Mouse (Mus musculus): ENCODE results near the gene Haao. TPM values are rescaled to one million over a fixed set of nuclear protein-coding genes. Genes with fewer than 3 reads are reported as not detected.
A peak's percentile ranks its signal among the peaks of the same experiment; 100 is the strongest.

The Haao gene
- total and polyA plus RNA-seq, 3 experiments = 0.05 to 4.8 (median 1.5) TPM

- H3K36me3 ChIP-seq (replicated peaks) = no peaks in the 10 kb centered on the region
- no peak overlapping the region for H3K4me3 ChIP-seq (ENCODE audit: low read depth, low read length)
- H3K27me3 ChIP-seq (ENCODE audit: insufficient read depth, low read length) = peaks cover 11% of the 10 kb centered on the region
- no peak for ATAC-seq (ENCODE audit: extremely low read depth, insufficient number of reproducible peaks, low FRiP score, poor library complexity, severe bottlenecking)
- DNase-seq (ENCODE audit: low spot score) = no peak
- H3K4me1 ChIP-seq (ENCODE audit: insufficient read depth, low read depth, low read length) = peaks cover 14% of the 10 kb centered on the region; the same call in 1 of the 2 replicates
- TF ChIP-seq GATA2 (IDR thresholded peaks at IDR 0.05; ENCODE audit: borderline replicate concordance, low read depth, low read length) (no peak), CTCF (IDR thresholded peaks at IDR 0.05; ENCODE audit: low read depth, low read length) (no peak), GATA1 (IDR thresholded peaks at IDR 0.05; ENCODE audit: borderline replicate concordance, low read length) (no peak), POLR2AphosphoS5 (IDR thresholded peaks at IDR 0.05; ENCODE audit: insufficient replicate concordance, low read depth, low read length) (no peak), TAL1 (conservative IDR thresholded peaks at IDR 0.05; ENCODE audit: low read depth, low read length) (no peak)
- no peaks in the 10 kb centered on the region for H3K9me3 ChIP-seq (replicated peaks)
These were observed 23.9 kb downstream of the Haao start for GRCm38 (mm10) chr17:83823835-83824234.

GRCm38 (mm10) chr17:83821876-83822275 lies 25.9 kb downstream of the Haao start:
- peaks cover 3% of the 10 kb centered on the region for H3K36me3 ChIP-seq (replicated peaks)
- DNase-seq (ENCODE audit: low spot score) (no peak), ATAC-seq (ENCODE audit: extremely low read depth, insufficient number of reproducible peaks, low FRiP score, poor library complexity, severe bottlenecking) (no peak)
- H3K4me1 ChIP-seq (ENCODE audit: insufficient read depth, low read depth, low read length) = peaks cover 22% of the 10 kb centered on the region
- TF ChIP-seq GATA1 (IDR thresholded peaks at IDR 0.05; ENCODE audit: borderline replicate concordance, low read length) = no peak
- no peak for TF ChIP-seq POLR2AphosphoS5 (IDR thresholded peaks at IDR 0.05; ENCODE audit: insufficient replicate concordance, low read depth, low read length)
- no peak for TF ChIP-seq CTCF (IDR thresholded peaks at IDR 0.05; ENCODE audit: low read depth, low read length)
- TF ChIP-seq GATA2 (IDR thresholded peaks at IDR 0.05; ENCODE audit: borderline replicate concordance, low read depth, low read length) = no peak
- TF ChIP-seq TAL1 (conservative IDR thresholded peaks at IDR 0.05; ENCODE audit: low read depth, low read length) = no peak
- no peaks in the 10 kb centered on the region for H3K9me3 ChIP-seq (replicated peaks)
- H3K27me3 ChIP-seq (ENCODE audit: insufficient read depth, low read length) = peaks cover 3% of the 10 kb centered on the region; the same call in 1 of the 2 replicates
- H3K4me3 ChIP-seq (ENCODE audit: low read depth, low read length) = no peak overlapping the region

- Histone ChIP-seq H3K36me3 (replicated peaks) (peaks cover 6% of the 10 kb centered on the region), H3K4me3 (ENCODE audit: low read depth, low read length) (no peak overlapping the region), H3K9me3 (replicated peaks) (no peaks in the 10 kb centered on the region), H3K4me1 (ENCODE audit: insufficient read depth, low read depth, low read length) (peaks cover 30% of the 10 kb centered on the region), H3K27me3 (ENCODE audit: insufficient read depth, low read length) (peaks cover 3% of the 10 kb centered on the region; the same call in 1 of the 2 replicates)
- ATAC-seq (ENCODE audit: extremely low read depth, insufficient number of reproducible peaks, low FRiP score, poor library complexity, severe bottlenecking) (no peak), DNase-seq (ENCODE audit: low spot score) (no peak)
- TF ChIP-seq CTCF (IDR thresholded peaks at IDR 0.05; ENCODE audit: low read depth, low read length) (no peak), TAL1 (conservative IDR thresholded peaks at IDR 0.05; ENCODE audit: low read depth, low read length) (no peak)
These were observed 27.1 kb downstream of the Haao start for GRCm38 (mm10) chr17:83820701-83821100.

- Histone ChIP-seq H3K9me3 (replicated peaks) (no peaks in the 10 kb centered on the region), H3K27me3 (ENCODE audit: insufficient read depth, low read length) (peaks cover 3% of the 10 kb centered on the region; the same call in 1 of the 2 replicates), H3K4me3 (ENCODE audit: low read depth, low read length) (no peak overlapping the region), H3K4me1 (ENCODE audit: insufficient read depth, low read depth, low read length) (peaks cover 30% of the 10 kb centered on the region), H3K36me3 (replicated peaks) (peaks cover 8% of the 10 kb centered on the region)
- DNase-seq (ENCODE audit: low spot score) (no peak), ATAC-seq (ENCODE audit: extremely low read depth, insufficient number of reproducible peaks, low FRiP score, poor library complexity, severe bottlenecking) (no peak)
- TF ChIP-seq GATA2 (IDR thresholded peaks at IDR 0.05; ENCODE audit: borderline replicate concordance, low read depth, low read length) = no peak
- TF ChIP-seq GATA1 (IDR thresholded peaks at IDR 0.05; ENCODE audit: borderline replicate concordance, low read length) = no peak
- no peak for TF ChIP-seq TAL1 (conservative IDR thresholded peaks at IDR 0.05; ENCODE audit: low read depth, low read length)
- no peak for TF ChIP-seq POLR2AphosphoS5 (IDR thresholded peaks at IDR 0.05; ENCODE audit: insufficient replicate concordance, low read depth, low read length)
- TF ChIP-seq CTCF (IDR thresholded peaks at IDR 0.05; ENCODE audit: low read depth, low read length) = no peak
These were observed 28.3 kb downstream of the Haao start for GRCm38 (mm10) chr17:83819503-83819902.

- ATAC-seq (ENCODE audit: extremely low read depth, insufficient number of reproducible peaks, low FRiP score, poor library complexity, severe bottlenecking) (peak; percentile 81), DNase-seq (ENCODE audit: low spot score) (peak; percentile 58)
- H3K36me3 ChIP-seq (replicated peaks) = peaks cover 20% of the 10 kb centered on the region
- H3K9me3 ChIP-seq (replicated peaks) = no peaks in the 10 kb centered on the region
- H3K4me3 ChIP-seq (ENCODE audit: low read depth, low read length) = no peak overlapping the region
- peaks cover 34% of the 10 kb centered on the region for H3K4me1 ChIP-seq (ENCODE audit: insufficient read depth, low read depth, low read length)
- TF ChIP-seq CTCF (IDR thresholded peaks at IDR 0.05; ENCODE audit: low read depth, low read length) = no peak
- no peak for TF ChIP-seq POLR2AphosphoS5 (IDR thresholded peaks at IDR 0.05; ENCODE audit: insufficient replicate concordance, low read depth, low read length)
- TF ChIP-seq TAL1 (conservative IDR thresholded peaks at IDR 0.05; ENCODE audit: low read depth, low read length) = no peak
- TF ChIP-seq GATA2 (IDR thresholded peaks at IDR 0.05; ENCODE audit: borderline replicate concordance, low read depth, low read length) = no peak
- no peak for TF ChIP-seq GATA1 (IDR thresholded peaks at IDR 0.05; ENCODE audit: borderline replicate concordance, low read length)
- H3K27me3 ChIP-seq (ENCODE audit: insufficient read depth, low read length) = no peaks in the 10 kb centered on the region
These were observed 30.8 kb downstream of the Haao start for GRCm38 (mm10) chr17:83816996-83817395.

GRCm38 (mm10) chr17:83813050-83813449 lies 34.7 kb downstream of the Haao start:
- DNase-seq (ENCODE audit: low spot score) = no peak
- no peak for ATAC-seq (ENCODE audit: extremely low read depth, insufficient number of reproducible peaks, low FRiP score, poor library complexity, severe bottlenecking)
- TF ChIP-seq GATA2 (IDR thresholded peaks at IDR 0.05; ENCODE audit: borderline replicate concordance, low read depth, low read length) = no peak
- no peak for TF ChIP-seq CTCF (IDR thresholded peaks at IDR 0.05; ENCODE audit: low read depth, low read length)
- no peak for TF ChIP-seq TAL1 (conservative IDR thresholded peaks at IDR 0.05; ENCODE audit: low read depth, low read length)
- TF ChIP-seq POLR2AphosphoS5 (IDR thresholded peaks at IDR 0.05; ENCODE audit: insufficient replicate concordance, low read depth, low read length) = no peak
- TF ChIP-seq GATA1 (IDR thresholded peaks at IDR 0.05; ENCODE audit: borderline replicate concordance, low read length) = no peak
- Histone ChIP-seq H3K4me3 (ENCODE audit: low read depth, low read length) (no peak overlapping the region), H3K36me3 (replicated peaks) (peaks cover 38% of the 10 kb centered on the region), H3K9me3 (replicated peaks) (no peaks in the 10 kb centered on the region), H3K4me1 (ENCODE audit: insufficient read depth, low read depth, low read length) (peaks cover 52% of the 10 kb centered on the region), H3K27me3 (ENCODE audit: insufficient read depth, low read length) (no peaks in the 10 kb centered on the region)

Data from G1E (cell line).